Mouse (Mus musculus): ENCODE results near the gene Baiap2l1. TPM values are rescaled to one million over a fixed set of nuclear protein-coding genes. Genes with fewer than 3 reads are reported as not detected.

Baiap2l1 gene
- total and polyA plus RNA-seq, 2 experiments from 2014 or later = 6.0 to 11.1 TPM

- Histone ChIP-seq H3K4me1 (ENCODE audit: control insufficient read depth, insufficient read depth) (no peaks in the 10 kb centered on the region), H3K4me2 (ENCODE audit: low read depth, low read length) (no peak overlapping the region), H3K27me3 (ENCODE audit: control insufficient read depth, insufficient read depth, low read length) (no peaks in the 10 kb centered on the region), H3K27ac (ENCODE audit: low read depth) (no peak overlapping the region), H3K9me3 (replicated peaks; ENCODE audit: control insufficient read depth, low read length) (peaks cover 9% of the 10 kb centered on the region; the same call in 1 of the 2 replicates), H3K4me3 (ENCODE audit: low read depth, low read length) (no peak overlapping the region), H3K36me3 (replicated peaks; ENCODE audit: control insufficient read depth, insufficient read depth, low read length) (no peaks in the 10 kb centered on the region), H3K9ac (replicated peaks; ENCODE audit: low read depth, low read length) (no peak overlapping the region)
- peak; percentile 62 for DNase-seq (ENCODE audit: low spot score)
- WGBS = 50% methylated on average over 1 of the region's 1 CpGs
- no peak for ATAC-seq (ENCODE audit: insufficient read depth, low read depth)
- TF ChIP-seq CTCF (IDR thresholded peaks at IDR 0.05; ENCODE audit: low read depth) (peak; percentile 59), EP300 (IDR thresholded peaks at IDR 0.05; ENCODE audit: low read depth) (no peak)
Observed at GRCm38 (mm10) chr5:144231410-144231809, 126.5 kb downstream of the Baiap2l1 start.

DNA sequence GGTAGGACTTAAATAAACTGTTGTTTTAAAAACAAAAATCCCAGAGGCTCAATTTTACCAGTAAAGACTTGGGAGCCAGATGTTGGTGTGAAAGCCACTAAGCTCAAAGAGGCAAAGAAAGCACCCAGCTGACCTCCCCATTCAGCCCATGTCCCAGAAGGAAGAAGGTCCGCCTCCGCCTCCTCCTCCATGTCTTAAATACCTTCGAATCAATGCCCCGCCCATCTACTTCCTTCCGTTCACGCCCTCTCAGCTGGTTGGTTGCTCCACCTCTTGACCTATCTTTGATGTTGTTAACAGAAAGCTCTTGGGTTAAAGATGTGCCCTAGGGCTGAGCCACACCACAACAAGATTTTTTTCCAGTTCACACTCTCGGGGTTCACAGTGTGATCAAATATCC is 127.7 kb downstream of the Baiap2l1 start:
- 83% methylated on average over 7 of the region's 7 CpGs for WGBS
- H3K9me3 ChIP-seq (replicated peaks; ENCODE audit: control insufficient read depth, low read length) = peaks cover 9% of the 10 kb centered on the region; the same call in 1 of the 2 replicates
- no peak for TF ChIP-seq CTCF (IDR thresholded peaks at IDR 0.05; ENCODE audit: low read depth)
- H3K36me3 ChIP-seq (replicated peaks; ENCODE audit: control insufficient read depth, insufficient read depth, low read length) = no peaks in the 10 kb centered on the region
- no peak overlapping the region for H3K4me3 ChIP-seq (ENCODE audit: low read depth, low read length)
- H3K4me1 ChIP-seq (ENCODE audit: control insufficient read depth, insufficient read depth) = no peaks in the 10 kb centered on the region
- H3K9ac ChIP-seq (replicated peaks; ENCODE audit: low read depth, low read length) = no peak overlapping the region
- H3K4me2 ChIP-seq (ENCODE audit: low read depth, low read length) = no peak overlapping the region
- no peaks in the 10 kb centered on the region for H3K27me3 ChIP-seq (ENCODE audit: control insufficient read depth, insufficient read depth, low read length)
- DNase-seq (ENCODE audit: low spot score) (no peak), ATAC-seq (ENCODE audit: insufficient read depth, low read depth) (no peak)
- no peak overlapping the region for H3K27ac ChIP-seq (ENCODE audit: low read depth)

GRCm38 (mm10) chr5:144226220-144226619 is 131.7 kb downstream of the Baiap2l1 start:
- H3K4me1 ChIP-seq (ENCODE audit: control insufficient read depth, insufficient read depth) = 0 out of 2 replicates have a peak, but pooled peaks cover 2% of the 10 kb centered on the region
- no peak overlapping the region for H3K4me2 ChIP-seq (ENCODE audit: low read depth, low read length)
- no peaks in the 10 kb centered on the region for H3K27me3 ChIP-seq (ENCODE audit: control insufficient read depth, insufficient read depth, low read length)
- WGBS = 23% methylated on average over 11 of the region's 11 CpGs
- no peaks in the 10 kb centered on the region for H3K36me3 ChIP-seq (replicated peaks; ENCODE audit: control insufficient read depth, insufficient read depth, low read length)
- TF ChIP-seq CTCF (IDR thresholded peaks at IDR 0.05; ENCODE audit: low read depth) = no peak
- H3K9me3 ChIP-seq (replicated peaks; ENCODE audit: control insufficient read depth, low read length) = peaks cover 6% of the 10 kb centered on the region; the same call in 1 of the 2 replicates
- H3K27ac ChIP-seq (ENCODE audit: low read depth) = no peak overlapping the region
- H3K4me3 ChIP-seq (ENCODE audit: low read depth, low read length) = no peak overlapping the region
- no peak for DNase-seq (ENCODE audit: low spot score)
- no peak for ATAC-seq (ENCODE audit: insufficient read depth, low read depth)
- no peak overlapping the region for H3K9ac ChIP-seq (replicated peaks; ENCODE audit: low read depth, low read length)

DNA sequence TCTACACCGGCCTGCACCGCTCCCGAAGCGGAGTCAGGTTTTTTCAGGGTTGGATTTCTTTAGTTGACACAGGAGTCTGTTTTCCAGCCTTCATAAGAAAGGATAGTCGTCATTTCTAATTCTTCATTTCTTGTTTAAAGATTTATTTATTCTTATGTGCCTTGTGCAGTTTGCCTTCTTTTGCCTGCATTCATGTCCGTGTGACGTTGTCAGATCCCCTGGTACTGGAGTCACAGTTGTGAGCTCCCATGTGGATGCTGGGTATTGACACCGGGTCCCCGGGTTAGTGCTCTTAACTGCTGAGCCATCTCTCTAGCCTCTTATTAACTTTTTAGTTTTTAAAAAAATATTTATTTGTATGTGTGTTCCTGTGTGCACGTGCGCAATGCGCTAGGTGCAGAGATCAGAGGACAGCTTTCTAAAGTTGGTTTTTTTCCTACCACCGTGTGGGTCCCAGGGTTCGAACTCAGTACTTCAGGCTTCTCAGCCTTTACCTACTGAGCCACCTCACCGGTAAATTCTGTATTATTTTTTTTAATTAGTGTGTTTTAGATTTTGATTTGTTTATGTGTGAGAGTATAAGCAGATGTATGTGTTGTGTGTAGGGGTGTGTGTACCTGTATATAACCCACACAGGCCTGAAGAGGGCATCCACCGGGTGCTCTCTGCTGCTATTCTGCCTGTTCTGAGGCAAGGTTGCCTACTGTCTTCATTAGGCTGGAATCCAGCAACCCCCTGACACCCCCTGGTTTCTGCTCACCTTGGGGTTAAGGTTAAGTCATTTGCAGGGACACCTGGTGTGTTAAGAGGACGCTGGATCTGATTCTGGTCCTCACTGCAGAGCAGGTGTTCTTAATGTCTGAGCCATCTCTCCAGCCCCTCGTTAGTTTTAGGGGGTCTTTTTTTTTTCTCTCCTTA is 133.8 kb downstream of the Baiap2l1 start:
- TF ChIP-seq CTCF (IDR thresholded peaks at IDR 0.05; ENCODE audit: low read depth) (no peak), EP300 (IDR thresholded peaks at IDR 0.05; ENCODE audit: low read depth) (no peak)
- no peaks in the 10 kb centered on the region for H3K9me3 ChIP-seq (replicated peaks; ENCODE audit: control insufficient read depth, low read length)
- ATAC-seq (ENCODE audit: insufficient read depth, low read depth) (no peak), DNase-seq (ENCODE audit: low spot score) (peak; percentile 12)
- H3K4me1 ChIP-seq (ENCODE audit: control insufficient read depth, insufficient read depth) = 0 out of 2 replicates have a peak, but pooled peaks cover 7% of the 10 kb centered on the region
- no peaks in the 10 kb centered on the region for H3K36me3 ChIP-seq (replicated peaks; ENCODE audit: control insufficient read depth, insufficient read depth, low read length)
- no peaks in the 10 kb centered on the region for H3K27me3 ChIP-seq (ENCODE audit: control insufficient read depth, insufficient read depth, low read length)
- H3K9ac ChIP-seq (replicated peaks; ENCODE audit: low read depth, low read length) = peak overlapping the region; percentile 65
- 26% methylated on average over 18 of the region's 18 CpGs for WGBS
- H3K4me3 ChIP-seq (ENCODE audit: low read depth, low read length) = peak overlapping the region; percentile 74
- H3K27ac ChIP-seq (ENCODE audit: low read depth) = peak overlapping the region; percentile 83
- H3K4me2 ChIP-seq (ENCODE audit: low read depth, low read length) = peak overlapping the region; percentile 86

DNA sequence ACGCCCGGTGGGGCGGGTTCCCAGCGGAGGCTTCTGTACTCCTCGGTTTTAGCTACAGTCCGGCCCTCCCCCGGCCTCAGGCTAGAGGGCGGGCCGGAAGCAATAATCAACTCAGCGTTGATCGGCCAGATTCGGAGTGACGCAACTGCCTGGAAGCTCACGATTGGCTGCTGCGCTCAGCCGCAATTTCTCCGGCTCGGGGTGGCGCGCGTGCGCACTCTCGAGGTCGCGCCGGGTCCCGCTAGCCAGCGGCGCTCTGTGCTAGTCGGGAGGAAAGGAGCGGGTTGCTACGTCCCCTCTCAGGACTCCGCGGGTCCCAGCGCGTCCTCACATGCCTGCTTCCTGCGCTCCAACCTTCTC is 134.4 kb downstream of the Baiap2l1 start, which contains the start of gene Tecpr1:
Tecpr1 (minus strand) TSS at position 113 of the 360 bp plus-strand sequence.
- peak; percentile 94 for DNase-seq (ENCODE audit: low spot score)

More for the DNA sequence above, 134.4 kb downstream of the Baiap2l1 start, which contains the start of gene Tecpr1:
- Histone ChIP-seq H3K36me3 (replicated peaks; ENCODE audit: control insufficient read depth, insufficient read depth, low read length) (no peaks in the 10 kb centered on the region), H3K27me3 (ENCODE audit: control insufficient read depth, insufficient read depth, low read length) (no peaks in the 10 kb centered on the region), H3K9ac (replicated peaks; ENCODE audit: low read depth, low read length) (peak within 1 kb of the TSS; percentile 65), H3K4me3 (ENCODE audit: low read depth, low read length) (peak within 1 kb of the TSS; percentile 74), H3K27ac (ENCODE audit: low read depth) (peak within 1 kb of the TSS; percentile 83), H3K4me1 (ENCODE audit: control insufficient read depth, insufficient read depth) (0 out of 2 replicates have a peak, but pooled peaks cover 7% of the 10 kb centered on the region), H3K4me2 (ENCODE audit: low read depth, low read length) (peak within 1 kb of the TSS; percentile 86), H3K9me3 (replicated peaks; ENCODE audit: control insufficient read depth, low read length) (no peaks in the 10 kb centered on the region)
- peak; percentile 92 for ATAC-seq (ENCODE audit: insufficient read depth, low read depth)
- no peak for TF ChIP-seq EP300 (IDR thresholded peaks at IDR 0.05; ENCODE audit: low read depth)
- no peak for TF ChIP-seq CTCF (IDR thresholded peaks at IDR 0.05; ENCODE audit: low read depth)
- WGBS = 0% methylated on average over 37 of the region's 37 CpGs

Measured in heart, postnatal 0 days (tissue).